ENCODE assay signal across 8 mouse cellular contexts in the genomic region with DNA sequence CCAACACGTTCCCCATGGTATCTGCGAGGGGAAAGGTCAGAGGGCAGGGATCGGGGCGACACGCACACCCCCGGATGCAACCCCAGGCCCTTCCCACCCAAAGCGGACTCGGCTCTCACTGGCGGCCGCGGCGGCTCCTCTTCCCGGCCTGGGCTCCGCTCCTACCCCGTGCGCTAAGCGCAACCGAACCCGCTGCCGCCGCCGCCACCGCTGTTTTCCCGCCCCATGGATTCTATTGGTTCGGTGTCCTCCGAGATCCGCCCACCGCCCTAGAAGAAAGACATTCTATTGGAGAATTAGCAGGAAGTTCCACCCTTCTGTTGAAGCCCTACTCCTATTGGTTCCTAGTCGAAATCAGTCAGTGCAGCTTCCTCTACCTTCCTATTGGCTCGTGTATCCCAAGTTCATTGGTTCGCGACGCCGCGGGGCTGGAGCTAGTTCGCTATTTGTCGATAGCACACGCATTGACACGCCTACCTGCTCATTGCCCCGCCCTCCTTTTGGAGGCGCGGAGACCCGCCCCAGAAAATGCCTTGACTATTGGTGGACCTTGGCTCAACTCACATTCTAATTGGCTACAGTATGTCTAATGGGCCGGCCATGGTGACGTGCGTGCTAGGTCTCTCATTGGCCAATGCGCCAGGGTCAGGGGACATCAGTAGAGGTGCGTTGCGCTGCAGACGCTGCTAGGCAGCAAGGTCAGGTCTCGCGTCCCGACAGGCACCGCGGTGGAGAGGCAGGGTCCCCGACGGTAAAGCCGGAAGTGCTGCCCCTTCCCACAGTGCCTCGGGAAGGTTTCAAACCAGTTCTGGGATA. TPM values are rescaled to one million over a fixed set of nuclear protein-coding genes. Genes with fewer than 3 reads are reported as not detected.
A peak's percentile ranks its signal among the peaks of the same experiment; 100 is the strongest.
DNase-seq lines count a peak whose midpoint lies in the region; ATAC-seq lines count a peak whose summit lies in the region.

Gene Tomm40, minus strand, starts transcription at position 200 of the 816 bp plus-strand sequence.

- peak within 1 kb of the TSS; percentile 66 for H3K4me3 ChIP-seq in hindbrain, embryonic 15.5 days

- H3K4me1 ChIP-seq in hindbrain, embryonic 15.5 days (replicated peaks): peaks cover 25% of the 10 kb centered on the region

- H3K27me3 ChIP-seq in hindbrain, embryonic 15.5 days: no peaks in the 10 kb centered on the region

- peaks cover 20% of the 10 kb centered on the region for H3K36me3 ChIP-seq in hindbrain, embryonic 15.5 days

- peak within 1 kb of the TSS; percentile 77 for H3K4me2 ChIP-seq in hindbrain, embryonic 15.5 days

- peak within 1 kb of the TSS; percentile 92 for H3K27ac ChIP-seq in hindbrain, embryonic 15.5 days (replicated peaks)

- ATAC-seq in hindbrain, embryonic 15.5 days (ENCODE audit: low FRiP score, low read depth): peak; percentile 99

- no peaks in the 10 kb centered on the region for H3K9me3 ChIP-seq in hindbrain, embryonic 15.5 days

- DNase-seq in T-cell, adult 2 months (ENCODE audit: low spot score): peak; percentile 100
- DNase-seq in cerebellum, postnatal 36 days: peak; percentile 98
- peak; percentile 99 to 100 for DNase-seq in frontal cortex, postnatal 36 days (ENCODE audit: low spot score in 2 of 2)
- DNase-seq in left cerebral cortex, adult 11 months (ENCODE audit: low spot score): peak; percentile 100
- DNase-seq in lung, postnatal 4 days: peak; percentile 99 to 100
- DNase-seq in retina, postnatal 7 days (ENCODE audit: low read depth, low spot score): peak; percentile 100
- peak; percentile 86 for DNase-seq in urinary bladder, adult 2 months (ENCODE audit: low spot score)

- peak within 1 kb of the TSS; percentile 79 for H3K9ac ChIP-seq in hindbrain, embryonic 15.5 days

- WGBS in hindbrain, embryonic 15.5 days: under 1% methylated on average over 58 of the region's 59 CpGs

RNA-seq across cellular contexts. Expression of gene Tomm40, which starts in this region (rescaled TPM):
- 155 and 158 TPM in 2 replicates for polyA plus RNA-seq in hindbrain, embryonic 15.5 days (2015; fragmentation: Nextera tagmentation; extraction: Ambion mirVana)
- polyA plus RNA-seq in urinary bladder, adult 2 months (2012; rRNA removed): 50.6 and 62.6 TPM in 2 replicates

Comparison
In these comparisons a context has a peak if more than half of its experiments do, and no peak if none do; other contexts are left out.
1. Peak in every context shown above with its lines: DNase-seq, ATAC-seq, H3K4me3 ChIP-seq and H3K27ac ChIP-seq.